Mouse (Mus musculus): ENCODE results near the gene Pcbp2. TPM values are rescaled to one million over a fixed set of nuclear protein-coding genes. Genes with fewer than 3 reads are reported as not detected.

The Pcbp2 gene
- total RNA-seq, 2 experiments from 2014 or later, result 418 to 491 TPM

GRCm38 (mm10) chr15:102526111-102527002 lies 56.0 kb downstream of the Pcbp2 start:
- DNase-seq, result no peak

DNA sequence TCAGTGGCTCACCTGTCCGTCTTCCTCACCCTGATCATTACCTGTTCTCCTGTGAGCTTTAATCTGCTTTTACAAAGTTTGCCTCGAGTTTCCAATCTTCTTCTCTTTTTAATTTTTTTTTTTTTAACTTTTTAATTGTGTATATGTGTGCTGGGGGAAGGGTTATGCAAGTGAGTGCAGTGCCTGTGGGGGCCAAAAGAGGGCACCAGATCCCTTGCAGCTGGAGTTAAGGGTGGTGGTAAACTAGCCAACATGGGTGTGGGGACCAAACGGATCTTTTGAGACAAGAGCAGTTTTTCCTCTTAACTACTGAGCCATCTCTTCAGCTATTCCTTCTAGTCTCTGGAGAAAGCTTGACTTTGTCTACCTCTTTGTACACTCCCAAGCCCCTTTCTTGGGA lies 57.6 kb downstream of the Pcbp2 start:
- DNase-seq, result no peak

DNA sequence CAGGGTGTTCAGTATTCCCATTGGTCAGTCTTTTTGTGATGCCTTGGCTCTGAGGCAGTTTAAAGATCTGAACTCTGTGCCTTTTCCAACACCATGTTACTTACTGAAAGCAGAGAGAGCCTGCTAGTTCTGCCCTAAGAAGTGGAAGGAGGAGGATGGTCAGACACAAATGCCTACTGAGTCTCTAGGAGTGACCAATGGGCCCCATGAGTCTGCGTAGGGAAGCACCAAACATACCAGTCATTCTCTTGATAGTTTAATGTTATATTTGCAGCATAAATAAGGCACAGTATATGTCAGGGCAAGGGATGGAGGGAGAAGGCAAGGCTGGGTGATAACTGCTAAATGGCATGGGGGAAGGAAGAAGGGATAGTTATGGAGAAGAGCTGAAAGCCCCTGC lies 58.1 kb downstream of the Pcbp2 start:
- DNase-seq, result no peak

- DNase-seq, result no peak
Observed at GRCm38 (mm10) chr15:102530566-102530965, 60.2 kb downstream of the Pcbp2 start.

DNA sequence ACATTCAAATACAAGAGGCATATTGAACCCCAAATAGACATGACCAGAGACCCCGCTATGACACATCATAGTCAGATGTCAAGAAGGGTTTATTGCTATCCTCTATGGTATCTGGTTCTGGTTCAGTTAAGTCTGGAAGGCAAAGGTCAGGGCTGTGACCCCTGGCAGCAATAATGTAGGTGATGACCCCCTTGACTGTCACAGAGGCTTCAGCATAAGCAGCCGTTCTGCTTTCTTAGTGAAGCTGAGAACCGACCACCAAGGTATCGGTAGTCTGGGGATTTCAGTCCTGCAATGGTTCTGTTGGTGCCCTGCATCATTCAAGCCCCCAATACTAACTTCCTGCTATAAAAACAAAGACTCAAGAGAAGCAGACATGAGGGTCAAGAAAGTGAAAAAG lies 61.2 kb downstream of the Pcbp2 start:
- no peak for DNase-seq

DNA sequence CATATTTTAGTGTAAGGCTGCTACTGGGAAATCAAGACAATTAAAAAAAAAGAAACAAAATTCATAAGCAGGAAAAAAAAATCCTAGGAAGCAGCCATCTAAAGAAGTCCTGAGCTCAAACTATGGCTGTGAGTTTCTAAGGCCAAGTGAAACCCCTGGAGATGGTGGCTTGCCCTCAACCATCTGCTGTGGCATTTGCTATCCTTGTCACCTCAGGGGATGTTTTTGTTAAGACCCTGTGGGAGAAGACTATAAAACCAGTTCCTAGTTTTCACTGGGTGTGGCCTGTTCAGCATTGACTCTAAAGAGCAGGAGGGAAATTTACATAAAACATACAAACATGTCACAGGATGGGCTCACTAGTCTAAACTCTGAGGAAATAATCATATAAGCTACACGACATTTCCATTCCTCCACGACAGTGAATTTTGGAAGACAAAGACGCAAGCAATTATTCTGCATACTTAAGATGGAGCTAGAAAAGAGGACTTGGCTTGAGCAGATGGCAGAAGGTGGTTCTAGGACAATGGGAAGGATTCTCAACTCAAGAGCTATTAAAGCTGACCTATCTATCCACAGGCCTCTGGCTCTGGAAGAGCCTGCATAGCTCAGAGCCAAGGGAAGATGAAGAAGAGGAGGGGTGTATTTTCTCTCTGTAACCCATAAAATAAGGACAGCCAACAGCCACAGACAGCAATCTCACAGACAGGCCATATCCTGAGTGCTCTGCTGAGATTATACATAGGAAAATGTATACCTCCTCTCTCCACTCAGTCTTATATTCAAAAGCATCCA lies 62.0 kb downstream of the Pcbp2 start:
- no peak for DNase-seq

DNA sequence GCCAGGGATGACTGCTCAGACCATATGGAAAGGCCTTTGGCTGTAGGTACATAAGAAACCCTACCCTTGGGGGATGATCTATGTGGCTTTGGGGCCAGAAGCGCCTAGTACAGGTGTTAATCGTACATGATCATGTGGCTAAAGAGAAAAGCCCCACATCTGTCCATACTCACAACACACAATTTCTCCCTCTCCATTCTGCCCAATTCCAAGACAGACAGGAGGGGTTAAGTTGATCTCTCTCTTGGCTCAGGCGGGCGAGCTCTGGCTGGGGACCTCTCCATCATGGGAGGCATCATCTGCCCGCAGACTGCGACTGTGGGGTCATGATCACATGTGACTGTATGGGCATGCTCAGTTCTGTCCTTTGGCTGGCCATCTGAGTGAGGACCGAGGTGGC lies 63.6 kb downstream of the Pcbp2 start:
- no peak for DNase-seq

DNA sequence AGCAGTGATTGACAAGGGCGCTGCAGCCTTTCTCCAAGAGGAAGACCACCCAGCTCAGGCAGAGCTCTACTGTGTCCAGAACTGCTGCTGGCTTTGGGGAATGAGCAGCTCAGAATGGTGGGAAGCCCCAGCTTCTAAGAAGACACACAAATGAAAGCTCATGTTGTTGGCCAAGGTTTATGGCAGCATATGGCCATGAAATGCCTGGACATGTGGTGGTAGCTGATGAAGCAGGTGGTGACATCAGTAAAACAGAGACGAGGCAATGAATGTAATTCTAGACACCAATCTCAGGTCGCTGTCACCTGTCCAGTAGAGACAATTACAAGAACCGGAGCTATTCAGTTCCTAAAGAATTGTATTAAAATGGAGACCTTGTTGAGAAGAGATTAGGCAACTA lies 74.5 kb downstream of the Pcbp2 start:
- no peak for DNase-seq

DNA sequence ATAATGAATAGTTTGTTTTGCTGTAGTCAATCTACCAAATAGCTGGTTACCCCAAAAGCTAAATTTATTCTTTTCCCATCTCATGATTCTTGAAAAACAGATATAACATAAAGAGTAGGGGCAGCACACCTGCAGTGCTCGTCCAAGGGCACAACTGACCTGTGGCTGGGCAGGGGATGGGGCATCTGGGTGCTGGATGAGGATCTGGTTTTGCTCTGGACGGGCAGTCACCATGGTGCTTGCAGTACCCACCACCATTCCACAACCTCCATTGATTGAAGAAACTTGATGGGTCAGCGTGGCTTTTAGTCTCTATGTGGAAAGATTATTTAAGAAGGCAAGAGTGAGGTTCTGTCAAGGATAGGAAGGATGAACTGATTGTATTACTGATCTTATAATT lies 75.9 kb downstream of the Pcbp2 start:
- no peak for DNase-seq

- DNase-seq, result peak; percentile 81 to 82
Observed at GRCm38 (mm10) chr15:102546677-102547427, 76.5 kb downstream of the Pcbp2 start.

DNA sequence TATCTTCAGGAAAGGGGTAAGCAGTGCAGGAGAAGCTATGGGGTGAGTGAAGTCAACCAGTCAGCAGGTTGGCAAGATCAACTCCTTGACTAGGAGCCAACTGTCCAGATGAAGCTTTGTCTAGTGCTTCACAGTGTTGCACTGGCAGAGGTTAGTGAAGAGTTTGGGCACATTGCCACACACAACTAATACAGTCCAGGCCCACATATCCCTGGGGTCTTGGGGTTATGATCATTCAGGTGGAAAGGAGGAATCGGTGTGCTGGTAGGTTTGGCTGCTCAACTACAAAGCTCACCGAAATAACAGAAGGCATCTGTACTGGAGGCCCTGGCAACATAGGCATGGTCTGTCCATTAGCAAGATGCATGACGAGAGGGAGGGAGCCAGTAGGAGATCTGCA lies 77.1 kb downstream of the Pcbp2 start:
- DNase-seq, result peak; percentile 59 to 68

Other genes starting within 250 kb of the Pcbp2 start
- 1 to 10 TPM; 2.9 to 9.9 TPM for gene Itgb7, start 238.6 kb upstream of the Pcbp2 start, total RNA-seq (2021)
- 10 to 100 TPM; 13.5 to 16.7 TPM for gene Rarg, start 213.0 kb upstream of the Pcbp2 start, total RNA-seq (2021)
- not detected for gene Gm9918, start 200.0 kb upstream of the Pcbp2 start, total RNA-seq (2021)
- 10 to 100 TPM; 18.4 to 18.9 TPM for gene Mfsd5, start 191.1 kb upstream of the Pcbp2 start, total RNA-seq (2021)
- under 1 TPM; 0.54 to 0.92 TPM for gene Espl1, start 174.3 kb upstream of the Pcbp2 start, total RNA-seq (2021)
- gene Pfdn5, start 144.4 kb upstream of the Pcbp2 start, total RNA-seq (2021), result 100 to 1,000 TPM; 340 to 348 TPM
- gene Myg1, start 138.8 kb upstream of the Pcbp2 start, total RNA-seq (2021), result 10 to 100 TPM; 25.0 to 26.0 TPM
- 10 to 100 TPM in 1 of 2 experiments, 1 to 10 TPM in 1; 9.8 to 12.1 TPM for gene Aaas, start 119.8 kb upstream of the Pcbp2 start, total RNA-seq (2021)
- gene Sp7, start 103.4 kb upstream of the Pcbp2 start, total RNA-seq (2021), result not detected
- 10 to 100 TPM; 31.9 to 39.6 TPM for gene Sp1, start 64.4 kb upstream of the Pcbp2 start, total RNA-seq (2021)
- gene Amhr2, start 25.2 kb upstream of the Pcbp2 start, total RNA-seq (2021), result under 1 TPM; 0.39 to 0.97 TPM
- 10 to 100 TPM; 20.3 to 24.4 TPM for gene Prr13, start 11.5 kb upstream of the Pcbp2 start, total RNA-seq (2021)
- gene Gm10337, start 33.2 kb downstream of the Pcbp2 start, total RNA-seq (2021), result not detected
- 1 to 10 TPM; 1.8 to 2.3 TPM for gene Map3k12, start 46.5 kb downstream of the Pcbp2 start, total RNA-seq (2021)
- gene Tarbp2, start 47.7 kb downstream of the Pcbp2 start, total RNA-seq (2021), result 10 to 100 TPM; 40.1 to 43.0 TPM
- gene Npff, start 54.4 kb downstream of the Pcbp2 start, total RNA-seq (2021), result under 1 TPM; 0.87 to 0.92 TPM
- 1 to 10 TPM in 1 of 2 experiments, not detected in 1; 2.5 TPM for gene Gm28047, start 154.5 kb downstream of the Pcbp2 start, total RNA-seq (2021)
- gene Atf7, start 154.9 kb downstream of the Pcbp2 start, total RNA-seq (2021), result 10 to 100 TPM; 41.2 to 44.9 TPM
- gene Atp5g2, start 201.8 kb downstream of the Pcbp2 start, total RNA-seq (2021), result 10 to 100 TPM; 28.4 to 50.6 TPM

Data from heart, adult 18-20 months (tissue).